Mouse (Mus musculus) lung, adult 2 months (tissue): ENCODE measurements around the gene Baiap2. TPM values are rescaled to one million over a fixed set of nuclear protein-coding genes. Genes with fewer than 3 reads are reported as not detected.

ENCODE experiments used
- DNase-seq: peaks from one replicate; pipeline ENCODE4 v3.0.0; 2022
- H3K4me1 ChIP-seq: fragments of 200-500 bp; 2 replicates; pipeline ENCODE4 v1.6.1; 2011; ENCODE audit warnings: low read length; ENCODE audit not compliant: control insufficient read depth, insufficient read depth
- H3K4me3 ChIP-seq: fragments of 200-500 bp; replicated peaks from 2 replicates; pipeline ENCODE3; 2011; ENCODE audit warnings: low read depth, mild to moderate bottlenecking, control low read depth, low read length; ENCODE audit errors: extremely low read depth
- CTCF ChIP-seq: fragments of 200-500 bp; IDR thresholded peaks from 2 replicates; pipeline ENCODE4 v1.5.1; 2011; ENCODE audit warnings: mild to moderate bottlenecking, low read length, control low read depth; ENCODE audit not compliant: insufficient read depth
- POLR2A ChIP-seq: fragments of 200-500 bp; IDR thresholded peaks from 2 replicates; pipeline ENCODE4 v1.6.1; 2011; ENCODE audit warnings: low read depth, mild to moderate bottlenecking, control low read depth, low read length, borderline replicate concordance; ENCODE audit errors: extremely low read depth
- WGBS: fragments of 180-500 bp; shearing (Covaris S2); methylation state at CpG from one replicate; pipeline ENCODE4 v1.1.7; 2018; 5-methylcytosine and 5-hydroxymethylcytosine counted together
- polyA plus RNA-seq: library from polyadenylated mRNA; depleted of rRNA; stranded (reverse); fragments of >200 nt; gene quantifications from 2 replicates; pipeline ENCODE4 v1.2.3, GENCODE M21; 2012; rRNA removed

Gene Baiap2
- polyA plus RNA-seq, result 83.7 and 92.9 TPM in 2 replicates

DNA sequence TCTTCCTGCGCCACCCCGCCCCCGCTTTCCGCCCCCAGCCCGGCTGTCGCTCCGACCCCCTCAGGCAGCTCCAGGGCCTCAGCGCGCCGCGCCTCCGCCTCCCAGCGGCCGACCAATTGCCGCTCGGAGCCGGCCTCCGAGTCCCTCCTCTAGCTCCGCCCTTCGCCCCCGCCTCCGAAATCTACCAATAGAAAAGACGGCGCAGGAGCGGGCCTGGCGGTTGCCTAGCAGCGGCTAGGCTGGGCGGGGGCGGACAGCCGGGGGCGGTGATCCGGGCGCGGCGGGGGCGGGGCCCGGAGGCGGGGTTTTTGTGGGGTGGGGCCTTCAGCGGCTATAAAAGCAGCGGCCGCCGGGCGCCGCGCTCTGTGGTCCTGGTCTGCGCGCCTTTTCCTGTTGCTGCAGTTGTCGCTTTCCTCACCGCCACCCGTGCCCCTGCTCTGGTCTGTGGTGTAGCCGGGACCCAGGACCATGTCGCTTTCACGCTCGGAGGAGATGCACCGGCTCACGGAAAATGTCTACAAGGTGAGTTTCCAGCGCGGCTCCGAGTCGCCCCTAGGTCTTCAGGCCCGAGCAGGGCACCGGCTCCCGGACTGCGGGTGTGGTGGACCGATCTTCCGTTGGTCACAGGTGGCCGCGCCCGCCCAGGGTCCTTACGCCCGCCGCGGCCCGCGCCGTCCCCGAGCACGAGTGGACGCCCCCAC, at the start of gene Baiap2:
Gene Baiap2 (plus strand): TSS at position 37 of the 701 bp plus-strand sequence.
- WGBS, result under 1% methylated on average over 74 of the region's 79 CpGs
- Histone ChIP-seq H3K4me1 (peaks cover 24% of the 10 kb centered on the region), H3K4me3 (peak within 1 kb of the TSS; percentile 100)
- TF ChIP-seq POLR2A (peak; percentile 99), CTCF (no peak)
- peak; percentile 97 for DNase-seq

DNA sequence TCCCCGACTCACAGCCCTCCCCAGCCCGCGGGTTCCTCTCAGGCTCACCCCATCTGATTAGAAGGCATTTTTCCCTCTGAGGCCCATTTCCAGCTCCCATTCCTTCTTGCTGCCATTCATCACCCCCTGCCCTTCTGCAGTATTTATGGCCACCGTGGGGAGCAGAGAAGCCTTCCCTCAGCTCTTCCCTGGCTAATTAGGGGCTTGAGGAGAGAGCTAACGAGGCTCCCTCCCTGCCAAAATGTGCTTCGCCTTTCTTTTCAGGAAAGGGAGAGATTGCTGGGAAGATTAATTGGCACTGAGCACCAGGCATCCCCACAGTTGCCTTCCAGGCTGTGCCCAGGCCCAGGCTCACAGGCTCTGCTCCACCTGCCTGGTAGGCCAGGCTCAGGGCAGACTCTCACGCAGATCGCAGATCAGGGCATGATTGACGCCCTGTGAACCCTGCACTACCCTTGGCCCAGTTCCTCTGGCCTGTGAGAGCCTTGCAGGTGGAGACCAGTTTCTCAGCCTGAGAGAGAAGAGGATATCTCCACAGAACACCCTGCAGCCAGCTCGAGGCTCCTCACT, 48.8 kb upstream of the Baiap2 start:
- TF ChIP-seq CTCF (no peak), POLR2A (no peak)
- H3K4me1 ChIP-seq, result peaks cover 6% of the 10 kb centered on the region
- H3K4me3 ChIP-seq, result no peak overlapping the region
- WGBS, result 89% methylated on average over 10 of the region's 10 CpGs
- DNase-seq, result no peak

DNA sequence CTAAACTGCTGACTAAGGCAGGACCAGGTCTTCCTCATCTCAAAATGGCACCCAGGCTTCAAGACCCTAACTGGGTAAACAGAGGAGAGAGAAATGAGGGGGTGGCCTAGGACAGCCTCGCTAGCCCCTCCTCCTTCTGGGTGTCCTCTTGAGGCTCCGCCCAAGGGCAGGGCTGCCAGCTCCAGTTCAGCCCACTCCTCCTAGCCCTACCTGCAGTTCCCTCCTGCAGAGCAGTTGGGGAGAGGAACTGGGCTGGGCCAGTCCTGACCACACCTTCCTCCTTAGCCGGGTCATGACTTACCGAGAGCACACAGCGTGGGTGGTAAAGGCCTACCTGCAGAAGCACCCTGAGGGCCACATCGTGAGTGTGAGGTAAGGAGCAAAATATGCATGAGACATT, 47.9 kb upstream of the Baiap2 start:
- H3K4me1 ChIP-seq, result peaks cover 6% of the 10 kb centered on the region
- H3K4me3 ChIP-seq, result no peak overlapping the region
- DNase-seq, result no peak
- TF ChIP-seq POLR2A (no peak), CTCF (no peak)
- 57% methylated on average over 6 of the region's 6 CpGs for WGBS

DNA sequence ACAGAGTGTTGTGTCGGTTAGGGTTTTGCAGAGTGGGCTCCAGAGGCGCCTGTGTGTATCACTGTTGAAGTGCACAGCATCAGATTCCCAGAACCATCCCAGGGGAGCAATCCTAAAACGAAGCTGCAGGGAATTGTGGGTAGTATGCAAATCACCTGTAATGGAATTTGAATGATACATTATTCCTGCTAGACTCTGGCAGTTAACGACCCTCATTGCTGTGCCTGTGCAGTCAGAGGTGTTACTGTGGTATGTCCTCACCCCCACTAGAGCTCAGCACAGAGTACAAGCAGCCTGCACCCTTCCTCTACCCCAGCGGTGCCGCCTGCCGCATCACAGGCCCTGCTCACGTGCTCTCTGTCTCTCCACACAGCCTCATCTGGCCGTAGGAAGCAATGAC, 45.5 kb upstream of the Baiap2 start:
- WGBS, result 77% methylated on average over 9 of the region's 9 CpGs
- DNase-seq, result no peak
- peaks cover 6% of the 10 kb centered on the region for H3K4me1 ChIP-seq
- H3K4me3 ChIP-seq, result no peak overlapping the region
- TF ChIP-seq POLR2A, result no peak
- TF ChIP-seq CTCF, result no peak

GRCm38 (mm10) chr11:119898976-119899375, 43.6 kb upstream of the Baiap2 start:
- 58% methylated on average over 11 of the region's 11 CpGs for WGBS
- no peak overlapping the region for H3K4me3 ChIP-seq
- DNase-seq, result no peak
- no peak for TF ChIP-seq POLR2A
- no peak for TF ChIP-seq CTCF
- peaks cover 6% of the 10 kb centered on the region for H3K4me1 ChIP-seq

- H3K4me1 ChIP-seq, result peaks cover 6% of the 10 kb centered on the region
- TF ChIP-seq CTCF, result no peak
- TF ChIP-seq POLR2A, result no peak
- no peak for DNase-seq
- 63% methylated on average over 4 of the region's 4 CpGs for WGBS
- H3K4me3 ChIP-seq, result no peak overlapping the region
Observed at GRCm38 (mm10) chr11:119901174-119901573, 41.4 kb upstream of the Baiap2 start.

DNA sequence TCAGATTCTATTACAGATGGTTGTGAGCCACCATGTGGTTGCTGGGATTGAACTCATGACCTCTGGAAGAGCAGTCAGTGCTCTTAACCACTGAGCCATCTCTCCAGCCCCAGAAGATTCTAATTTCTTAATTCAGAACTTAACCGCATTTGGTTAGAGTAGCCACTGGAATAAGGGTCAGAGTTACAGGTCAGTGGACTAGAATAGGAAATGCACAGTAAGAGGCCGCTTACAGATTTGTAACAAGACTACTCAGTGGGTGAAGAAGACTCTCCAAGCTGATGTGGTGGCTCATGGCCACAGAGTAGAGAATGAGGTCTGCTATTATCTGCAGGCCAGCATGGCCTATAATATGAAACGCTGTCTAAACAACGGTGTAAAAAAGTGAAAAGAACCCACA, 39.7 kb upstream of the Baiap2 start:
- Histone ChIP-seq H3K4me1 (peaks cover 6% of the 10 kb centered on the region), H3K4me3 (no peak overlapping the region)
- no peak for DNase-seq
- WGBS, result 79% methylated on average over 4 of the region's 4 CpGs
- TF ChIP-seq POLR2A, result no peak
- no peak for TF ChIP-seq CTCF

GRCm38 (mm10) chr11:119904621-119905286, 37.8 kb upstream of the Baiap2 start:
- Histone ChIP-seq H3K4me1 (no peaks in the 10 kb centered on the region; the same call in 1 of the 2 replicates), H3K4me3 (no peak overlapping the region)
- 29% methylated on average over 5 of the region's 5 CpGs for WGBS
- DNase-seq, result peak; percentile 59
- TF ChIP-seq CTCF (peak; percentile 97), POLR2A (no peak)

DNA sequence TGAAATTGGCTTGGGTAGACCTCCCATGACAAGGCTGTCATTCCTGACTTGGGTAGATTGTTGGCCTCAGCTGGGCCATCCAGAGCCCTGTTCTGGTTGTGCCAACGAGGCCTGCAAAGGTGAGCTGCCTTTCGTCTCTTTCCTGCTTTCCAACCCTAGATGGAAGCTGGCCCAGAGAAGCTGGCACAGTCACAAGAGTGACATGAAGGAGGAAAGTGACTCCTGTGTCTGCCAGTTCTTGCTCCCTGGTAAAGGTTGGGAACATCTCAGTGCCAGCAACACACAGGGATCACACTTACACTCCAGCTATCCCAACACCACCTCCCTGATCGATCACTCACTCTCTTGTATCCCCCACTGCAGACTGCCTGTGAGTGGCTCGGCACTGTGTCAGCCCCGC, 36.8 kb upstream of the Baiap2 start:
- no peaks in the 10 kb centered on the region for H3K4me1 ChIP-seq
- H3K4me3 ChIP-seq, result no peak overlapping the region
- DNase-seq, result no peak
- TF ChIP-seq CTCF (no peak), POLR2A (no peak)
- WGBS, result 80% methylated on average over 5 of the region's 5 CpGs
